ENCODE assay signal across 8 mouse cellular contexts in the genomic region with DNA sequence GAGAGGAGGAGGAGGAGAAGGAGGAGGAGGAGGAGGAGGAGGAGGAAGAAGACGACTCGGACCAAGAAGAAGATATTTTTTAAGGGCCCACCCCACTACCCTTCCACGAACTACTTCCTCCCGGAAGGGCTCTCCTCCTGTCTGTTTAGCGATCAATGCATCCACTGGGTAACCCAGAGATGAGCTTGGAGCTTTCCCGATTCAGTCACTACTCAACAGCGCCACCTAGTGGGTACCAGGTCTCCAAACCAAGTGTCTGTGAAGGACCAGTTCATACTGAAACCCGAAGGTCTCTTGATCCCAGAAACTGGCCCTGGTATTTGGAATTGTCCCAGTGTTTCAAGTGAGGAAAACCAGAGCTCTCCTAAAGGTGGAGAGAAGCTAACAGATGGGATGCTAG. TPM values are rescaled to one million over a fixed set of nuclear protein-coding genes. Genes with fewer than 3 reads are reported as not detected.
DNase-seq lines count a peak whose midpoint lies in the region; ATAC-seq and TF ChIP-seq lines count a peak whose summit lies in the region.

No protein-coding gene starts in this region.

- H3K9me3 ChIP-seq in forebrain, postnatal 0 days (ENCODE audit: low read length), result no peaks in the 10 kb centered on the region
- H3K9me3 ChIP-seq in hindbrain, embryonic 10.5 days, result no peaks in the 10 kb centered on the region
- H3K9me3 ChIP-seq in lung, embryonic 16.5 days (ENCODE audit: control insufficient read depth, low read length), result no peaks in the 10 kb centered on the region

- no peak overlapping the region; the same call in 1 of the 2 replicates for H3K9ac ChIP-seq in forebrain, postnatal 0 days
- H3K9ac ChIP-seq in lung, embryonic 16.5 days (ENCODE audit: low read length), result no peak overlapping the region

- H3K36me3 ChIP-seq in forebrain, postnatal 0 days (ENCODE audit: insufficient read depth), result no peaks in the 10 kb centered on the region
- peaks cover 27% of the 10 kb centered on the region for H3K36me3 ChIP-seq in hindbrain, embryonic 10.5 days
- H3K36me3 ChIP-seq in lung, embryonic 16.5 days (ENCODE audit: control insufficient read depth, insufficient read depth, low read length), result no peaks in the 10 kb centered on the region
- H3K36me3 ChIP-seq in thymus, adult 2 months (ENCODE audit: control insufficient read depth, insufficient read depth, low read length), result no peaks in the 10 kb centered on the region

- peak; percentile 92 for TF ChIP-seq CTCF in cerebellum, adult 2 months (IDR thresholded peaks at IDR 0.05; ENCODE audit: borderline replicate concordance, insufficient read depth, low read depth, low read length)
- TF ChIP-seq CTCF in forebrain, postnatal 0 days (IDR thresholded peaks at IDR 0.05; ENCODE audit: low read depth), result peak; percentile 95
- TF ChIP-seq CTCF in thymus, adult 2 months (IDR thresholded peaks at IDR 0.05; ENCODE audit: borderline replicate concordance, control insufficient read depth, extremely low read depth, insufficient read depth, low read length, poor library complexity), result no peak

- H3K27ac ChIP-seq in cerebellum, adult 2 months (ENCODE audit: insufficient read depth, low read length), result no peak overlapping the region
- peak overlapping the region; percentile 79 for H3K27ac ChIP-seq in forebrain, postnatal 0 days (ENCODE audit: low read depth, low read length)
- H3K27ac ChIP-seq in hindbrain, embryonic 10.5 days, result peak overlapping the region; percentile 81
- no peak overlapping the region for H3K27ac ChIP-seq in lung, embryonic 16.5 days (ENCODE audit: low read length)
- H3K27ac ChIP-seq in thymus, adult 2 months (ENCODE audit: control insufficient read depth, insufficient read depth, low read length), result no peak overlapping the region

- peaks cover 8% of the 10 kb centered on the region for H3K4me1 ChIP-seq in cerebellum, adult 2 months (ENCODE audit: control insufficient read depth, insufficient read depth, low read length)
- H3K4me1 ChIP-seq in forebrain, postnatal 0 days (ENCODE audit: insufficient read depth), result no peaks in the 10 kb centered on the region
- peaks cover 34% of the 10 kb centered on the region for H3K4me1 ChIP-seq in hindbrain, embryonic 10.5 days (replicated peaks)
- H3K4me1 ChIP-seq in lung, embryonic 16.5 days (replicated peaks; ENCODE audit: control insufficient read depth, insufficient read depth, low read length), result no peaks in the 10 kb centered on the region
- H3K4me1 ChIP-seq in thymus, adult 2 months (replicated peaks; ENCODE audit: control insufficient read depth, insufficient read depth, low read length), result peaks cover 6% of the 10 kb centered on the region

- WGBS in cerebellum, adult 2 months, result 2% methylated on average over 8 of the region's 8 CpGs
- WGBS in forebrain, postnatal 0 days, result 1% methylated on average over 8 of the region's 8 CpGs
- 2% methylated on average over 8 of the region's 8 CpGs for WGBS in hindbrain, embryonic 10.5 days
- WGBS in lung, embryonic 16.5 days, result under 1% methylated on average over 7 of the region's 8 CpGs
- WGBS in thymus, adult 2 months, result 2% methylated on average over 8 of the region's 8 CpGs

- peak; percentile 88 for ATAC-seq in forebrain, postnatal 0 days
- ATAC-seq in lung, embryonic 16.5 days (ENCODE audit: low read depth), result peak; percentile 79

- TF ChIP-seq POLR2A in cerebellum, adult 2 months (IDR thresholded peaks at IDR 0.05; ENCODE audit: borderline replicate concordance, insufficient read depth, low read length), result 0 out of 2 replicates have a peak, but pooled peaks have one; percentile 5
- TF ChIP-seq POLR2A in thymus, adult 2 months (IDR thresholded peaks at IDR 0.05; ENCODE audit: control insufficient read depth, extremely low read depth, insufficient read depth, low read length, poor library complexity), result no peak

- peak overlapping the region; percentile 68 for H3K4me3 ChIP-seq in cerebellum, adult 2 months (replicated peaks; ENCODE audit: insufficient read depth, low read depth, low read length)
- peak overlapping the region; percentile 41 for H3K4me3 ChIP-seq in forebrain, postnatal 0 days (ENCODE audit: low read depth, low read length)
- peak overlapping the region; percentile 49 for H3K4me3 ChIP-seq in hindbrain, embryonic 10.5 days
- H3K4me3 ChIP-seq in lung, embryonic 16.5 days (ENCODE audit: low read length), result peak overlapping the region; percentile 30
- H3K4me3 ChIP-seq in thymus, adult 2 months (ENCODE audit: control insufficient read depth, insufficient read depth, low read length), result no peak overlapping the region

- peak overlapping the region; percentile 65 for H3K4me2 ChIP-seq in forebrain, postnatal 0 days (ENCODE audit: low read depth)
- H3K4me2 ChIP-seq in lung, embryonic 16.5 days (ENCODE audit: low read depth, low read length), result peak overlapping the region; percentile 51

- no peaks in the 10 kb centered on the region for H3K27me3 ChIP-seq in cerebellum, adult 2 months (ENCODE audit: control insufficient read depth, insufficient read depth, low read length)
- H3K27me3 ChIP-seq in forebrain, postnatal 0 days (ENCODE audit: insufficient read depth, low read length), result no peaks in the 10 kb centered on the region
- no peaks in the 10 kb centered on the region for H3K27me3 ChIP-seq in hindbrain, embryonic 10.5 days (ENCODE audit: insufficient read depth, poor library complexity, severe bottlenecking)
- no peaks in the 10 kb centered on the region for H3K27me3 ChIP-seq in lung, embryonic 16.5 days (ENCODE audit: control insufficient read depth, insufficient read depth, low read depth, low read length)
- H3K27me3 ChIP-seq in thymus, adult 2 months (ENCODE audit: control insufficient read depth, insufficient read depth, low read length), result no peaks in the 10 kb centered on the region

- DNase-seq in MEL-GATA-1-ER (ENCODE audit: extremely low read depth, low read depth), result peak; percentile 88
- DNase-seq in cerebellum, adult 2 months, result peak; percentile 91 to 92
- DNase-seq in forebrain, postnatal 0 days, result peak; percentile 96
- peak; percentile 92 for DNase-seq in hindbrain, embryonic 10.5 days (ENCODE audit: low spot score)
- peak; percentile 86 for DNase-seq in layer of hippocampus, adult 9-10 months (ENCODE audit: low spot score)
- DNase-seq in ovary, adult 18-20 months (ENCODE audit: low spot score), result peak; percentile 73
- peak; percentile 86 for DNase-seq in thymus, adult 2 months

RNA-seq across cellular contexts. Expression of a gene that starts 6.7 kb away (rescaled TPM):
- polyA plus RNA-seq in cerebellum, adult 2 months (2012; rRNA removed), result 43.7 and 47.3 TPM in 2 replicates
- total RNA-seq in forebrain, postnatal 0 days (2014; rRNA removed), result 24.1 and 36.5 TPM in 2 replicates
- polyA plus RNA-seq in forebrain, postnatal 0 days (2015; fragmentation: Nextera tagmentation; extraction: Ambion mirVana), result 28.6 and 31.8 TPM in 2 replicates
- 19.0 and 19.6 TPM in 2 replicates for polyA plus RNA-seq in hindbrain, embryonic 10.5 days (2016; fragmentation: Nextera tagmentation; extraction: Ambion mirVana)
- 13.8 and 14.0 TPM in 2 replicates for polyA plus RNA-seq in lung, embryonic 16.5 days (2015; fragmentation: Nextera tagmentation; extraction: Ambion mirVana)
- polyA plus RNA-seq in thymus, adult 2 months (2012; rRNA removed), result 18.8 and 20.6 TPM in 2 replicates

RNA-seq across cellular contexts. Expression of a gene that starts 6.9 kb away (rescaled TPM):
- 24.1 and 25.4 TPM in 2 replicates for polyA plus RNA-seq in cerebellum, adult 2 months (2012; rRNA removed)
- 43.9 and 46.0 TPM in 2 replicates for total RNA-seq in forebrain, postnatal 0 days (2014; rRNA removed)
- 35.5 and 40.0 TPM in 2 replicates for polyA plus RNA-seq in forebrain, postnatal 0 days (2015; fragmentation: Nextera tagmentation; extraction: Ambion mirVana)
- 62.2 and 64.7 TPM in 2 replicates for polyA plus RNA-seq in hindbrain, embryonic 10.5 days (2016; fragmentation: Nextera tagmentation; extraction: Ambion mirVana)
- 36.8 and 37.8 TPM in 2 replicates for polyA plus RNA-seq in lung, embryonic 16.5 days (2015; fragmentation: Nextera tagmentation; extraction: Ambion mirVana)
- polyA plus RNA-seq in thymus, adult 2 months (2012; rRNA removed), result 429 and 448 TPM in 2 replicates

RNA-seq across cellular contexts. Expression of a gene that starts 16.9 kb away (rescaled TPM):
- polyA plus RNA-seq in cerebellum, adult 2 months (2012; rRNA removed), result 1.8 and 2.0 TPM in 2 replicates
- 1.4 and 2.0 TPM in 2 replicates for total RNA-seq in forebrain, postnatal 0 days (2014; rRNA removed)
- polyA plus RNA-seq in forebrain, postnatal 0 days (2015; fragmentation: Nextera tagmentation; extraction: Ambion mirVana), result 1.4 and 1.8 TPM in 2 replicates
- 1.3 and 2.8 TPM in 2 replicates for polyA plus RNA-seq in hindbrain, embryonic 10.5 days (2016; fragmentation: Nextera tagmentation; extraction: Ambion mirVana)
- 1.2 and 1.9 TPM in 2 replicates for polyA plus RNA-seq in lung, embryonic 16.5 days (2015; fragmentation: Nextera tagmentation; extraction: Ambion mirVana)
- polyA plus RNA-seq in thymus, adult 2 months (2012; rRNA removed), result 2.8 and 3.0 TPM in 2 replicates

RNA-seq across cellular contexts. Expression of a gene that starts 17.2 kb away (rescaled TPM):
- 47.3 and 56.6 TPM in 2 replicates for polyA plus RNA-seq in cerebellum, adult 2 months (2012; rRNA removed)
- total RNA-seq in forebrain, postnatal 0 days (2014; rRNA removed), result 10.0 and 14.3 TPM in 2 replicates
- 7.9 and 11.1 TPM in 2 replicates for polyA plus RNA-seq in forebrain, postnatal 0 days (2015; fragmentation: Nextera tagmentation; extraction: Ambion mirVana)
- 12.5 and 12.9 TPM in 2 replicates for polyA plus RNA-seq in hindbrain, embryonic 10.5 days (2016; fragmentation: Nextera tagmentation; extraction: Ambion mirVana)
- polyA plus RNA-seq in lung, embryonic 16.5 days (2015; fragmentation: Nextera tagmentation; extraction: Ambion mirVana), result 17.8 and 18.0 TPM in 2 replicates
- 203 and 208 TPM in 2 replicates for polyA plus RNA-seq in thymus, adult 2 months (2012; rRNA removed)

RNA-seq across cellular contexts. Expression of a gene that starts 28.3 kb away (rescaled TPM):
- 0.24 and 0.31 TPM in 2 replicates for polyA plus RNA-seq in cerebellum, adult 2 months (2012; rRNA removed)
- 1.9 and 2.1 TPM in 2 replicates for total RNA-seq in forebrain, postnatal 0 days (2014; rRNA removed)
- 0.68 and 1.2 TPM in 2 replicates for polyA plus RNA-seq in forebrain, postnatal 0 days (2015; fragmentation: Nextera tagmentation; extraction: Ambion mirVana)
- 0.85 TPM in 1 of 2 replicates, not detected in the other for polyA plus RNA-seq in hindbrain, embryonic 10.5 days (2016; fragmentation: Nextera tagmentation; extraction: Ambion mirVana)
- 0.94 and 1.5 TPM in 2 replicates for polyA plus RNA-seq in lung, embryonic 16.5 days (2015; fragmentation: Nextera tagmentation; extraction: Ambion mirVana)
- 0.15 and 0.33 TPM in 2 replicates for polyA plus RNA-seq in thymus, adult 2 months (2012; rRNA removed)

Comparison
In these comparisons a context has a peak if more than half of its experiments do, and no peak if none do; other contexts are left out.
1. H3K27ac ChIP-seq: peak in forebrain, postnatal 0 days (single experiment) and hindbrain, embryonic 10.5 days (single experiment); none in cerebellum, adult 2 months (single experiment), lung, embryonic 16.5 days (single experiment) and thymus, adult 2 months (single experiment).
2. Peak in every context shown above with its lines, with median percentiles within 50 percentile points of each other: DNase-seq.